ENCODE assay signal across 23 mouse cellular contexts in the genomic region with DNA sequence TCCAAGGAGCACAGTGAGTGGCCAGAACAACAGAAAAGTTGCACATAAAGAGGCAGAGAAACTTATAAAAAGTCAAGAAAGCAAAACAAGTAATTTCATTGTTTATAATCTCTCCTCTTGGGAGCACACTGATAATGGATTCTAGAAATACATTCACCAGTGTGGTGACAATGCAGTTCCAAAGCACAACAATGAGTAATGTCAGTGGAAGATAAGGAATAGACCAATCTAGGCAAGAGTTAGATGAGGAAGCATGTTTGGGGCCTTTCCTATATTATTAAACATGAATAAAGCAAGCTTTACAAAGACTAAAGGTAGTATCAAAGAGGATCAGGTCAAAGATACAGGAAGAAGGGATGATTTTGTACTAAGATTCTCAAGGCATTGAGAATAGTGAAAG.
DNase-seq lines count a peak whose midpoint lies in the region; ATAC-seq lines count a peak whose summit lies in the region.
"Had no signal": no experiment of that assay in that cellular context is flagged by ENCODE, and none has a peak within 500 bp of the region (broad histone marks: within the 10 kb centered on the region; RNA-seq: fewer than 3 reads in every experiment).

No protein-coding gene starts in this region.

- no peak overlapping the region for H3K9ac ChIP-seq in heart, embryonic 12.5 days
- H3K9ac ChIP-seq in heart, embryonic 15.5 days, result no peak overlapping the region
- H3K9ac ChIP-seq in heart, embryonic 16.5 days (ENCODE audit: low read length), result no peak overlapping the region
- no peak overlapping the region for H3K9ac ChIP-seq in heart, embryonic 11.5 days (ENCODE audit: low read depth, low read length)

- ATAC-seq in heart, embryonic 12.5 days (ENCODE audit: insufficient number of reproducible peaks, low FRiP score), result peak; percentile 62; the same call in 1 of the 2 replicates
- 0 out of 2 replicates have a peak, but pooled peaks have one; percentile 53 for ATAC-seq in heart, embryonic 15.5 days (replicated peaks; ENCODE audit: insufficient number of reproducible peaks, insufficient read depth, low FRiP score, low read depth)
- ATAC-seq in heart, embryonic 16.5 days (replicated peaks; ENCODE audit: extremely low read depth, insufficient read depth, low FRiP score), result 0 out of 2 replicates have a peak, but pooled peaks have one; percentile 32
- no peak for ATAC-seq in heart, embryonic 11.5 days (replicated peaks; ENCODE audit: insufficient number of reproducible peaks, low FRiP score, low TSS enrichment)
- ATAC-seq: activated CD4-positive, CD25-positive, alpha-beta regulatory T cell, adult 4 months; CD4-positive, CD25-positive, alpha-beta regulatory T cell, adult 4 months; Patski had no signal

- no peak overlapping the region for H3K27ac ChIP-seq in heart, embryonic 12.5 days (ENCODE audit: poor library complexity, severe bottlenecking)
- H3K27ac ChIP-seq in heart, embryonic 15.5 days, result 0 out of 2 replicates have a peak overlapping the region, but pooled peaks have one; percentile 16
- no peak overlapping the region for H3K27ac ChIP-seq in heart, embryonic 16.5 days (ENCODE audit: low read length)
- H3K27ac ChIP-seq in heart, embryonic 11.5 days (ENCODE audit: low read depth, low read length), result no peak overlapping the region

- peaks cover 8% of the 10 kb centered on the region; the same call in 1 of the 2 replicates for H3K4me1 ChIP-seq in heart, embryonic 12.5 days (replicated peaks)
- H3K4me1 ChIP-seq in heart, embryonic 15.5 days (replicated peaks), result 0 out of 2 replicates have a peak, but pooled peaks cover 2% of the 10 kb centered on the region
- no peaks in the 10 kb centered on the region for H3K4me1 ChIP-seq in heart, embryonic 16.5 days (ENCODE audit: control insufficient read depth, insufficient read depth, low read length)
- H3K4me1 ChIP-seq in heart, embryonic 11.5 days (ENCODE audit: control insufficient read depth, insufficient read depth, low read length), result no peaks in the 10 kb centered on the region

- intact Hi-C loops in heart, postnatal 36 days (cut with DNase I), result no loop called here

- no peaks in the 10 kb centered on the region for H3K27me3 ChIP-seq in heart, embryonic 12.5 days (replicated peaks)
- H3K27me3 ChIP-seq in heart, embryonic 15.5 days, result no peaks in the 10 kb centered on the region
- H3K27me3 ChIP-seq in heart, embryonic 16.5 days (ENCODE audit: control insufficient read depth, insufficient read depth, low read length), result no peaks in the 10 kb centered on the region
- no peaks in the 10 kb centered on the region for H3K27me3 ChIP-seq in heart, embryonic 11.5 days (ENCODE audit: control insufficient read depth, insufficient read depth, low read length)
- H3K27me3 ChIP-seq: CH12.LX, Patski had no signal

- no peak for DNase-seq in heart, adult 9 months (ENCODE audit: low spot score in 2 of 2)
- DNase-seq in heart, postnatal 36 days, result no peak
- DNase-seq in MEL-GATA-1-ER (ENCODE audit: extremely low read depth, low read depth), result peak; percentile 16
- no peak for DNase-seq in natural killer cell, adult 2 months (ENCODE audit: low spot score in 2 of 2)
- DNase-seq: adrenal gland, adult 2 months; adrenal gland, adult 8-10 months; adrenal gland, postnatal 10 days; adrenal gland, postnatal 14 days; adrenal gland, postnatal 25 days; adrenal gland, postnatal 36 days; B cell, adult 2 months; cerebellum, adult 11 months; cerebellum, adult 11-12 months; cerebellum, adult 18-20 months had no signal

- H3K9me3 ChIP-seq in heart, embryonic 12.5 days (replicated peaks), result no peaks in the 10 kb centered on the region
- no peaks in the 10 kb centered on the region for H3K9me3 ChIP-seq in heart, embryonic 15.5 days (replicated peaks)
- H3K9me3 ChIP-seq in heart, embryonic 16.5 days (replicated peaks; ENCODE audit: control insufficient read depth, low read length), result no peaks in the 10 kb centered on the region
- no peaks in the 10 kb centered on the region for H3K9me3 ChIP-seq in heart, embryonic 11.5 days (replicated peaks; ENCODE audit: control insufficient read depth, low read length)
- H3K9me3 ChIP-seq: G1E had no signal

- H3K4me2 ChIP-seq in heart, embryonic 12.5 days, result no peak overlapping the region
- no peak overlapping the region for H3K4me2 ChIP-seq in heart, embryonic 15.5 days
- H3K4me2 ChIP-seq in heart, embryonic 16.5 days (ENCODE audit: low read depth, low read length), result no peak overlapping the region
- no peak overlapping the region for H3K4me2 ChIP-seq in heart, embryonic 11.5 days

- H3K4me3 ChIP-seq in heart, embryonic 12.5 days, result no peak overlapping the region
- H3K4me3 ChIP-seq in heart, embryonic 15.5 days, result no peak overlapping the region
- no peak overlapping the region for H3K4me3 ChIP-seq in heart, embryonic 16.5 days (ENCODE audit: low read length)
- no peak overlapping the region for H3K4me3 ChIP-seq in heart, embryonic 11.5 days (ENCODE audit: low read depth, low read length)

- H3K36me3 ChIP-seq in heart, embryonic 12.5 days, result no peaks in the 10 kb centered on the region
- no peaks in the 10 kb centered on the region for H3K36me3 ChIP-seq in heart, embryonic 15.5 days
- H3K36me3 ChIP-seq in heart, embryonic 16.5 days (ENCODE audit: control insufficient read depth, insufficient read depth), result no peaks in the 10 kb centered on the region
- no peaks in the 10 kb centered on the region for H3K36me3 ChIP-seq in heart, embryonic 11.5 days (ENCODE audit: control insufficient read depth, insufficient read depth, low read length)
- H3K36me3 ChIP-seq: G1E had no signal
